Mouse (Mus musculus) bone marrow macrophage, adult 2 months (primary cell): ENCODE measurements at regions not wholly inside any gene's neighbourhood (a gene's known extent, or its start where the extent isn't known, plus 50 kb on each side); places are given as distances from the start of the nearest gene placed in this dataset.

Experiments
- H3K27ac ChIP-seq: 2 replicates; pipeline ENCODE4 v1.5.1; 2012; ENCODE audit warnings: low read depth, low read length; ENCODE audit not compliant: insufficient read depth
- H3K4me1 ChIP-seq: 2 replicates; pipeline ENCODE4 v1.6.1; 2012; ENCODE audit warnings: low read length; ENCODE audit not compliant: control insufficient read depth, insufficient read depth
- H3K4me3 ChIP-seq: 2 replicates; pipeline ENCODE4 v1.5.1; 2012; ENCODE audit warnings: mild to moderate bottlenecking, low read length, moderate library complexity; ENCODE audit not compliant: insufficient read depth
- CTCF ChIP-seq: IDR thresholded peaks from 2 replicates; pipeline ENCODE4 v1.5.1; 2012; ENCODE audit warnings: low read depth, mild to moderate bottlenecking, low read length, moderate library complexity
- POLR2A ChIP-seq: IDR thresholded peaks from 2 replicates; pipeline ENCODE4 v1.6.1; 2012; ENCODE audit warnings: mild to moderate bottlenecking, low read depth, low read length, borderline replicate concordance

DNA sequence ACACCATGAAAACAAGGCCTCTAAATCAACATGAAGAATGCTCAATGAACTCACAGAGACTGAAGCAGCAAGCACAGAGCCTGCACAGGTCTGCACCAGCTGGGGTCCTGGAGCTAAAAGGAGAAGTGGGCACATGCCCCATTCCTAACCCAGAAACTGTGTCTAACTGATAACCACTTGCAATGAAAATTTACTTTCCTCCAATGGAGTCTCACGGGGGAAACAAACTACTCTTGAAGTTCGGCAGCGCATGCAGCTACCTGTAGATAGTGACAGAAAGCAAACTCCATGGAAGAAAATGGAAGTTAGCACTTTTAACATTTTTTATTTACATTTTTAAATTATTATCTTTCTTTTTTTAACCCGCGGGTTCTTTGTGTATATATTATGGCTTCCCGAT, 76.8 kb upstream of the Akap6 start:
- Histone ChIP-seq H3K4me3 (no peak overlapping the region), H3K27ac (no peak overlapping the region), H3K4me1 (peaks cover 33% of the 10 kb centered on the region)
- no peak for TF ChIP-seq POLR2A
- TF ChIP-seq CTCF, result no peak

DNA sequence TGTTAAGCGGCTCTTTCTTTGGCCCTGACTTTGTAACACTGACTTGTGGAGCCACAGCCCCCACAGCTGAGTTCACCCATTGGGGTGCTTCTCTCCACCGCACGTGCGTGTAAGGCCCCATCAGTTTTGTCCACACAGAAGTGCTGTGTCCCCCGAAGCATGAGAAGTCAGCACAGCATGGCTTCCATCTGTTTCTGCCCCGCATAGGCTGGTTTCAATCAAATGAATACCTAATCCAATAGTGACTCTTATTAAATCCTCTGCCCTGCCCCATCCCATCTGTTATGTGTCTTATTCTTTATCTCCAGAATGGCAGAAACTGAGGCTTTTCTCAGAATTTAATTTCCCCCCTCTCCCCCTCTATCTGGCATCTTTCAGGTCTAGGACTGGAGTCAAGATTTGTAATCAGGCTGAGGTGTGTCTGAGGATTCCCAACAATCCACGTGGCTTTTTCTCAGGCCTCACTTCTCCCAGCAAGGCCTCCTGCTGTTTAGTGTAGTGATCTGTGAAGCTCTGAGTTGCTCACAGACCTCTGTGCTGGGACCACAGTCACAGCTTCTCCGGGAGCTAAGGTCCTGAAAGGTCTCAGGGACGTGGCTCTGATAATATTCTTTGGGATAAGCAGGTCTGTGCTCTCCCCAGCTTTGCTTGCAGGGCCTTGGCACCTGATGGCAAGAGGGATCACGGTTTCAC, 75.6 kb upstream of the Akap6 start:
- no peak overlapping the region for H3K4me3 ChIP-seq
- peaks cover 36% of the 10 kb centered on the region for H3K4me1 ChIP-seq
- no peak overlapping the region for H3K27ac ChIP-seq
- no peak for TF ChIP-seq POLR2A
- TF ChIP-seq CTCF, result no peak

DNA sequence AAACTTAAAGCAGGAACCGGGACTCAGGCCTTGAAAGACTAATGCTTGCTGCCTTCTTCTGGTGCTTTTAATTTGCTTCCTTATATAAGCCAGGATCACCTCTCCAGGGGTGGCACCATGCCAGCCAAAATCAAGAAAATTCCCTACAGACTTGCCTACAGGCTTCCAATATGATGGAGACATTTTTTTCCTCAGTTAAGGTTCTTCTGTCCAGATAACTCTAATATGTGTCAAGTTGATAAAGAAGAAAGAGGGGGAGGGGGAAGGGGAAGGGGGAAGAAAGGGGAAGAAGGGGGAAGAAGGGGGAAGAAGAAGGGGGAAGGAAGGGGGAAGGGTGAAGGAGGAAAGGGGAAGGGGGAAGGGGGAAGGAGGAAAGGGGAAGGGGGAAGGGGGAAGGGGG, 74.3 kb upstream of the Akap6 start:
- Histone ChIP-seq H3K27ac (peak overlapping the region; percentile 78), H3K4me3 (no peak overlapping the region), H3K4me1 (peaks cover 35% of the 10 kb centered on the region)
- TF ChIP-seq POLR2A (no peak), CTCF (no peak)

DNA sequence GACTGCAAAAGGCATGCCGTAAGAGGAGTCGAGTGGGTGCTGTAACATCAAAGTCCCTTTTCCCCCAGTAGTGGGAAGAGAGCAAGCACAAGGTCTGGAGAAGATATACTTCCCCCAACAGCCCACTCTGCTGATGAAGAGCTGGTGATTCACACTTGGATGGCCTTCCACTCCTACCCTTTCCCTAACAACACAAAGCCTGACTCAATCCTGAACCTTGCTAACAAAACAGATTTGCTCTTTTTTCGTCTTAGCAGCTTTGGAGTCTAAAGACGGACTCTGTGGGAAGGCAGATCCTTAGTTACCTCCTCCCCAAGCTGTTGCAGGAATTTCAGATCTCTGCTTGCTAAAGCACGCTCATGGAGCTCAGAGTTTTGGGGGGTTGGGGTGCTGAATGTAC, 70.4 kb upstream of the Akap6 start:
- Histone ChIP-seq H3K4me3 (no peak overlapping the region), H3K27ac (no peak overlapping the region), H3K4me1 (peaks cover 28% of the 10 kb centered on the region)
- no peak for TF ChIP-seq CTCF
- TF ChIP-seq POLR2A, result no peak

DNA sequence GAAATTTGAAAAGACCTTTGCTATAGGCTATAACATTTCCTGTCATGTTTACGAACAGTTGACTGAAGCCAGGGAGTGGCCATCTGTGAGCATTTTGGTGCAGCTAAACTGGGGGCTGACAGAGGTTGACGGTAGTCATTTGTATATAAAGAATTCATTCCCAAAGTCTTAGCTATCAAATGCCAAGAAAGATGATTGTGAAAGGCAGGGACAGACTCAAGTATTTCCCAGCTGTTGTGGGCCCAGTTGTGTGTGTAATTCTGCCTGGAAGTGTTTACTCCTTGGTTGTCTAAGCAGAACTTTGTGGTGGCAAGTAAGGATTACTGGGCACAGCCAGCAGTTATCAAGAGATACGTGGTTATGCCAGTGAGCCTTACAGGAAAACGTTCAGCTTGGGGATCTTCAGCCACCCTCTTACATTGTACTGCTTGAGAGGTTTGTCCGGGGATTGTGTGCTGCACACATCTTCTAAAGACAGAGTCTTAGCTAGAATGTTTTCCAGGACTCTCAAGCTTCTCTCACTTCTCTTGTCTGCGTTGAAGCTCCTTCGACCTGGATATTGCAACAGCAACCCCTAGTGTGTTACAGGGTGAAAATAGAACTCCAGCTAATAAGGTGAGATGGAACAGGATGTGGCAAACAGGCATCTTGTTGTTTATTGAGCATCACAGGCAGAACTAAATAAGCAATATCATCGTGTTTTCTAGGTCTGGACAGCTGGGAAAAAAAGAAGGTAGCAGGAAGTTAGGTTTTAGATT, 63.9 kb upstream of the Akap6 start:
- Histone ChIP-seq H3K27ac (no peak overlapping the region), H3K4me1 (0 out of 2 replicates have a peak, but pooled peaks cover 5% of the 10 kb centered on the region), H3K4me3 (no peak overlapping the region)
- no peak for TF ChIP-seq CTCF

DNA sequence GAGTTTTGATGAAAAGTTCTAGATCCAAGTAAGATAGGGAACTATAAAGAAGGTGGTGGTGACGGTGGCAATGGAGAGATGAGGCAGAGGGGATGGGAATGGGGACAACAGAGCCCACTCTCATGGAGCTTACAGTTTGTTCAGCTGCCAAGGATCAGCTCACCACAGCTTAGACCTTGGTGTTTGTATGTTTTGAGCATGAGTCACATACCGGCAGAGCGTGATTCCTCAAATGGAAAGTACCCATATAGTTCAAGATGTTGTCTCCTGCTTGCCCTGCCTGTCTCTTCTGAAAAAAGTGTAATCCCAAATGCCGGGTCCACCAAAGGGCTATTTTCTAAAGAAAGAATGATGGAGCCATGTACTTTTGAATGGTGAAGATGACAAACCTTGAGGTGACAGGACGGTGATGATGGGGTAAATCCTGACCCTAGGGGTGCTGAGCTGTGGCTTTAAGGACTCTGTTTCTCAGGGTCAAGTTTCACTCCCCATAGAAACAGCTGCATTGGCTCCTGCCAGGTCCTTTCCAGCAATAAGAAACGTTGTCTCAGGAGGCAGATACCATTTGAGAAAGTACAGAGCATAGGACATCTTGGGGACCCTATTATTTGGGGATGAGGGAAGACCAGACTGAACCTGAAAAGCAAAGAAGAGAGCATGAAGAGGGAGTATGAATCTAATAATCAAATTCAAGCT, 62.8 kb upstream of the Akap6 start:
- no peak for TF ChIP-seq POLR2A
- no peak for TF ChIP-seq CTCF
- Histone ChIP-seq H3K4me3 (no peak overlapping the region), H3K4me1 (0 out of 2 replicates have a peak, but pooled peaks cover 5% of the 10 kb centered on the region), H3K27ac (no peak overlapping the region)

DNA sequence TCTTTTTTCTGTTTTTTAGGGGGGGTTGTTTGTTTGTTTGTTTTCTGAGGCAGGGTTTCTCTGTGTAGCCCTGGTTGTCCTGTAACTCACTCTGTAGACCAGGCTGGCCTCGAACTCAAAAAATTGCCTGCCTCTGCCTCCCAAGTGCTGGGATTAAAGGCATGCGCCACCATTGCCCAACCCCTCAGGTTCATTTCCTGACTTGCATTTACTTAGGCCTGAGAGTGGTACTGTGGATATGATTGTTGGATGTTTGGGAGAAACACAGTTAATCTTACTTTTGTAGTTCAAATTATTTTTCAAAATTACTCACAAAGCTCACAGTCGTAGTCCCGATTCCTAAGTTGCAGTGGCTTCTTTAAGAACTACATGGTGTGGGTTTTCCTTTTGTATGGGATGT, 62.3 kb upstream of the Akap6 start:
- Histone ChIP-seq H3K27ac (no peak overlapping the region), H3K4me1 (0 out of 2 replicates have a peak, but pooled peaks cover 5% of the 10 kb centered on the region), H3K4me3 (no peak overlapping the region)
- TF ChIP-seq CTCF, result no peak
- TF ChIP-seq POLR2A, result no peak

DNA sequence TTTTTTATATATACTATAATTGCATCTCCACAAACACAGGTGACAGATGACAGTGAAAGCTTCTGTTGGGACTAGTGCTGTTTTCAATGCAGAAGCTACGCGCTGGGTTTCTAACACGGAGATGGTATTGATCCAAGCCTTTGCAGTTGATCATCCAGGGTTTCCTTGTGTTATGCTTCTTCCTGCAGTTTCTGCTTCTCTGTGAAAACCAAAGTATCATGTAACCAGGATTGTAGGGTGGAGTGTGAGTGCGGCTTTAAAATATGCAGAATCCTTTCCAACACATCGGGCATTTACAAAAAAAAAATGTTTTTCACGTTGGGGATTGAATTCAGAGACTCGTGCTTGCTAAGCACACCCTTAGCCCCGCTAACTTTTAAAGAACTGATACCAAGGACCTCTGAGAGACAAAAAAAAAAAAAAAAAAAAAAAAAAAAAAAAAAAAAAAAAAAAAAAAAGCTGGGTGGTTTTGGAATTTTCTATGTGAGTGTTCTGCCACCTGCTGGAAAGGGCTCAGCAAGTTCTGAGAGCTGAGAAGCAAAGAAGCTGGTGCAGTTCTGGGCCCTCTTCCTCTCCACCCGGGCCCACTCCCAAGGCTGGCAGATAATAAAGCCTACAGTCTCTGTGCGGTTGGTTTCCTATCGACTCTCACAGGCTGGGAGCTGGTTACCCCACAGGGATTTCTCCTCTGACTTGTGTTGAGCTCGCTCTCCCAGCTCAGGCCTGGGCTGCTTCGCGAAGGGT, 61.5 kb upstream of the Akap6 start:
- peak; percentile 32; the same call in 1 of the 2 replicates for TF ChIP-seq CTCF
- TF ChIP-seq POLR2A, result no peak
- Histone ChIP-seq H3K27ac (no peak overlapping the region), H3K4me1 (0 out of 2 replicates have a peak, but pooled peaks cover 3% of the 10 kb centered on the region), H3K4me3 (no peak overlapping the region)

DNA sequence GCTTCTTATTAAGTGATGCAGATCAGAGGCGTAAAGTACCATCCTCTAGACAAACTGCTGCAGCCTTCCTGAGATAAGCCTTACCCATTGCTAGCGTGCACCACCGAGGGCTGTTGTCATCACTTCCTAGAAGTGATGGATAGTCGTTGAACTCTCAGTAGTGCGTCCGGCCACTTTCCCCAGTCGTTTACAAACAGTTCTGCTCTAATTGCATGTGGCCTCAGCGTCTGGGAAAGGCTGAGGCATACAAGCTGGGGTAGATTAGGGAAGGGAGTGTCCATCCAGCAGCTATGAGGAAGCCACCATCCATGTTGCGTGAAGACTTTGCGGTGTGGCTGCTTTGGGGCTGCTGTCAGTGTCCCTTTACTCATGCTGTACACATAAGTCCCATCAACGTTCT, 60.7 kb upstream of the Akap6 start:
- H3K4me1 ChIP-seq, result 0 out of 2 replicates have a peak, but pooled peaks cover 2% of the 10 kb centered on the region
- H3K4me3 ChIP-seq, result no peak overlapping the region
- no peak overlapping the region for H3K27ac ChIP-seq
- no peak for TF ChIP-seq CTCF
- TF ChIP-seq POLR2A, result no peak

DNA sequence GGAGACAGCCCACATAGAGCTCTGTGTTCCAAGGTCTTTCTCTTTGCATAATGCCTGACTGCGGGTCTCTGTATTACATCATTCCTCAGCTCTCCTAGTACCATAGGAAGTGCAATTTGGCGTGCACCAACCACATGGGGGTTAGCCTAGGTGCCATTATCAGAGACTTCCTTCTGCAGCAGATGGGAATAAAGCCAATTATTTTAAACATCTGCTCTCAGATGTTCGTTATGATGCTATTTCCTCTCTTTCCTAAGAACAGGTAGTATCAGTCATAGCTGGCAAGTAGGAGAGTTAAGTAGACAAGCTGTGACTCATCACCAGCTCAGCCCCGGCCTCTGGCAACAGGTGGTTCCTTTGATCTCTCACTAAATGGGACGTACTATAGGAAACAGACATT, 55.1 kb upstream of the Akap6 start:
- Histone ChIP-seq H3K4me3 (no peak overlapping the region), H3K4me1 (no peaks in the 10 kb centered on the region; the same call in 1 of the 2 replicates), H3K27ac (no peak overlapping the region)
- TF ChIP-seq POLR2A (no peak), CTCF (no peak)
